Mouse (Mus musculus) lung, postnatal 25 days (tissue): ENCODE results near the gene Fam193b.

Experiments
- DNase-seq: peaks from one replicate; pipeline ENCODE4 v3.0.0; 2022; ENCODE audit warnings: low spot score

Gene Fam193b

DNA sequence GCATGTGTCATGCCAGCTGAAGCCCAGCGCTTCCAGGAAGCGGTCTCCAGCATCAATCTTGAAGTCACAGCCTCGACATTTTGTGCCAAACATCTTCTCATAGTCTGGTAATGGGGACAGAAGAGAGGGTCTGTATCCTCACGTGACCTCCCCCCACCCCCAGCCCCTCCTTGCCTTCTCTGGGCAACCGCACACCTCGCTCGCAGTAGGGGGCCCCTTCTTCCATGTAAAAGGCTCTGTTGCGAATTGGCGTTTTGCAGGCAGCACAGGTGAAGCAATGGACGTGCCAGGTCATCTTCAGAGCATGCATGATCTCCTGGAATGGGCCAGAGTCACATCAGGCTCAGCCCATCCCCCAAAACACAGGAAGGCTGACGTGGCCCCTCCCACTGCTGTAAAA lies 72.0 kb downstream of the Fam193b start:
- DNase-seq = no peak

DNA sequence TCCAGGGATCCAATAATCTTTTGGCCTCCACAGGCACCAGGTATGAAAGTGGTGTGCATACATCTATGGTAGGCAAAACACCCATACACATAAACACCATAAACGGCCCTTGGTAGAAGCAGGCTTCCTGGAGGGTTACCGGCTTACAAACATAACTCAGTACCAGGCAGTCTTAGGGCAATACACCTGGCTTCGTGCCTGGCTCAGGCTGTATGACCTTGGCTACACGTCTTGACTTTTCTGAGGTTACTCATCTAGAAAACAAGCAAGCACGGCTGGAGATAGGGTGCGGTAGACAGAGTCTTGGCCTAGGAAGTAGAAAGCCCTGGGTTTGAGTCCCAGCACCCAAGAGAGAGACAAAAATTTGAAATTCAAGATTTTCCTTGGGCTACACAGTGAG lies 74.3 kb downstream of the Fam193b start:
- DNase-seq = no peak

DNA sequence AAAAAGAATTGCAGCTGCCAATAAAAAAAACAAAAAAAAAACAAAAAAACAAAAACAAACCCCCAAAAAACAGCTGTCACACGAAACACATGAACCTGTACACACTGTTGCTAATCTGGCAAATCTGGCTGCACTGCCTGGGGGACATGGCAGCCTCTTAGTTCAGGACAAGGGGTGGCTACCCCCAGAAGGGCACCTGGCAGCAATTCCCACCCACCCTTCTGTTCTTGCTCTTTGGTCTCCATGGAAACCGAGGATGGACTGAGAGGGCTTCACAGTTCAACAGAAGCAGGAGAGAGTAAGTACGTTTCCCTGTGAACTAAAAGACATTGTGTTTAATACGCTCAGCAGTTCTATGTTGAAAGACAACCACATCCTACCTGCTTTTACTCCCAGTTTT lies 75.2 kb downstream of the Fam193b start:
- DNase-seq = no peak

DNA sequence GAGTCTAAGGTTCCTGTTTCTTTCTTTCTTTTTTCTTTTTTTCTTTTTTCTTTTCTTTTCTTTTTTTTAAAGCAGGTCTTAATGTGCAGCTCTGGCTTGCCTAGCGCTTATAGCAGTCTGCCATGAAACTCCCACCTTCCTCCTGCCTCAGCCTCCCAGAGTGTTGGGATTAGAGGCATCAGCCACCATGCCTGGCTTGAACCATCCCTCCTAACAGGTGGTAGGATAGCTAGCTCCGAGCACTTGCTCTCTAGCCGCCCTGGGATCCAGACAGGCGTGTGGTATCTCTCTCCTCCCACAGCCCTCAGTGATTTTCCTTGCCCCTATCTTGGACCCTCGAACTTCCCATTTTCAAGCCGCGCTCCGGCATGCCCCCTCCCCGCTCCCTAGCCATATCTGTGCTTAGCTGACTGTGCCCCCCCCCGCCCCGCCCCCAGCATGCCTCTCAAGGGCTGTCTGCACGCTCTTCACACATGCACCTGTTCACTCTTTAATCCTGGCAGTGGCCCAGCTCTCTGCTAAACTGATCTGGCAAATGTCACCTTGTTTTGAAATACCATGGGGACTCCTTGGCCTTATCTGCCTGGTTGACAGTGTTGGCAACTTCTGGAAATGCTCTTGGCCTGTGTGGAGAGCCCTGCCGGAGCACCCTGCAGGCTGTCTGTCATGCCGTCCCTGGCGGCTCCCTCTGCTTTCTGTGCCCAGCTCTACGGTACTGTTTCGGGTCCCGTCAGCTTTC lies 75.9 kb downstream of the Fam193b start:
- peak; percentile 45 for DNase-seq

DNA sequence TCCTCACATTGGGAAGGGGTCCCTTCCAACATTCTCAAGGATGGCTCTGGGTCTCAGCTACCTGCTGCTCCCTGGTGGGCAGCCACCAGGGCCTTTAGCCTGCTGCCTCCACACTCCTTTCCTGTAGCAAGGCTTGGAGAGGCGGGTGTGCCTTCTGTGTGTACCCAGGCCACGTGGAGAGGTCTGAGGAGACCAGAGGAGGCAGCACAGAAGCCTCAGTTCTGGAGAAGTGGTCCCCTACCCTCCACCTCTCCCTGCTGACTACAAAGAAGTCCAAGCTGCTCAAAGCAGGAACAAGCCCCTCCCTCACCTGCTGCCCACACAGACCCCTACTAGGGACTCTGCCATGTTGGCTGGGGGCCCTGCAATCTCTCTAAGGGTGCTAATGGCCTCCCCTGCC lies 76.7 kb downstream of the Fam193b start:
- no peak for DNase-seq
